Mouse (Mus musculus) kidney, embryonic 14.5 days (tissue): ENCODE measurements around the gene Hist1h4h. TPM values are rescaled to one million over a fixed set of nuclear protein-coding genes. Genes with fewer than 3 reads are reported as not detected.

ENCODE experiments used
- ATAC-seq: fragments of 200-750 bp; cut with Nextera tagmentation; 2 replicates; pipeline ENCODE4 v1.8.0; 2017; ENCODE audit warnings: moderate number of reproducible peaks, mild to moderate bottlenecking, moderate TSS enrichment, moderate library complexity; ENCODE audit not compliant: low FRiP score, low TSS enrichment
- H3K27ac ChIP-seq: fragments of 300-500 bp; sonication (generic); 2 replicates; pipeline ENCODE4 v1.5.1; 2014; ENCODE audit warnings: low read depth, mild to moderate bottlenecking, low read length, moderate library complexity, mixed read lengths
- H3K27me3 ChIP-seq: fragments of 300-500 bp; sonication (generic); 2 replicates; pipeline ENCODE4 v1.6.1; 2014; ENCODE audit warnings: mild to moderate bottlenecking, low read length; ENCODE audit not compliant: control insufficient read depth, insufficient read depth
- H3K36me3 ChIP-seq: fragments of 300-500 bp; sonication (generic); 2 replicates; pipeline ENCODE4 v1.6.1; 2014; ENCODE audit warnings: low read length, mixed read lengths; ENCODE audit not compliant: control insufficient read depth, insufficient read depth
- H3K4me1 ChIP-seq: fragments of 300-500 bp; sonication (generic); 2 replicates; pipeline ENCODE4 v1.6.1; 2014; ENCODE audit warnings: low read length, mixed read lengths; ENCODE audit not compliant: control insufficient read depth, insufficient read depth
- H3K4me2 ChIP-seq: fragments of 300-500 bp; sonication (generic); replicated peaks from 2 replicates; pipeline ENCODE4 v1.6.1; 2014; ENCODE audit warnings: low read depth, mild to moderate bottlenecking, low read length
- H3K4me3 ChIP-seq: fragments of 300-500 bp; sonication (generic); 2 replicates; pipeline ENCODE4 v1.5.1; 2014; ENCODE audit warnings: mild to moderate bottlenecking, low read length
- H3K9ac ChIP-seq: fragments of 300-500 bp; sonication (generic); 2 replicates; pipeline ENCODE4 v1.6.1; 2014; ENCODE audit warnings: low read depth, mild to moderate bottlenecking, low read length, moderate library complexity
- H3K9me3 ChIP-seq: fragments of 300-500 bp; sonication (generic); 2 replicates; pipeline ENCODE4 v1.6.1; 2016; ENCODE audit warnings: low read length; ENCODE audit not compliant: control insufficient read depth
- WGBS: fragments of 180-500 bp; shearing (Covaris S2); extraction: QIAGEN DNeasy Blood & Tissue Kit; methylation state at CpG from one replicate; pipeline ENCODE4 v1.1.7; 2014; 5-methylcytosine and 5-hydroxymethylcytosine counted together
- polyA plus RNA-seq: library from polyadenylated mRNA; unstranded; fragments of >200 nt; fragmentation: Nextera tagmentation; extraction: Ambion mirVana; gene quantifications from 2 replicates; pipeline ENCODE4 v1.2.1, GENCODE M21; 2014

Hist1h4h gene
- polyA plus RNA-seq, 1 experiment from 2014 or later, result 6.1 TPM

- WGBS, result under 1% methylated on average over 27 of the region's 27 CpGs
- no peaks in the 10 kb centered on the region for H3K9me3 ChIP-seq
- peak overlapping the region; percentile 57 for H3K4me3 ChIP-seq
- no peaks in the 10 kb centered on the region for H3K36me3 ChIP-seq
- H3K4me2 ChIP-seq, result peak overlapping the region; percentile 90
- no peaks in the 10 kb centered on the region for H3K27me3 ChIP-seq
- H3K27ac ChIP-seq, result peak overlapping the region; percentile 44; the same call in 1 of the 2 replicates
- H3K4me1 ChIP-seq, result peaks cover 3% of the 10 kb centered on the region; the same call in 1 of the 2 replicates
- ATAC-seq, result peak; percentile 85
- peak overlapping the region; percentile 42; the same call in 1 of the 2 replicates for H3K9ac ChIP-seq
Observed at GRCm38 (mm10) chr13:23517603-23518294, 13.1 kb upstream of the Hist1h4h start.

DNA sequence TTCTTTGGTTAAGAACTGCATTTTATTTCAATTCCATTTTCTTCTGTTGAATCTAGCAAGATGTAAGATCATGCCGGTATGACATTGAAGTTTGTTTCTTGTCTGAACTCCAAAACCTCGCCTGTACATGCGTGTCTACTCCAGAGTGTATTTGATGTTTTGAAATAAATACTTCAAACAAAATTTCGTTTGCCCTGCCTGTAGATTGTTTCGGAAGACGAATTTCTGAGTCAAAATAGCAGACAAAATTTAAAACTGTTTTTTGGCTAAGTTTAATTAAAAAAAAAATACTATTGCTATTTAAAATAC, 12.6 kb upstream of the Hist1h4h start:
- no peak for ATAC-seq
- H3K4me1 ChIP-seq, result peaks cover 3% of the 10 kb centered on the region; the same call in 1 of the 2 replicates
- peak overlapping the region; percentile 57 for H3K4me3 ChIP-seq
- H3K36me3 ChIP-seq, result no peaks in the 10 kb centered on the region
- H3K27me3 ChIP-seq, result no peaks in the 10 kb centered on the region
- under 1% methylated on average over 6 of the region's 6 CpGs for WGBS
- H3K9me3 ChIP-seq, result no peaks in the 10 kb centered on the region
- peak overlapping the region; percentile 90 for H3K4me2 ChIP-seq
- H3K27ac ChIP-seq, result no peak overlapping the region
- no peak overlapping the region; the same call in 1 of the 2 replicates for H3K9ac ChIP-seq

GRCm38 (mm10) chr13:23518885-23519284, 12.0 kb upstream of the Hist1h4h start:
- peak overlapping the region; percentile 57 for H3K4me3 ChIP-seq
- peak overlapping the region; percentile 45; the same call in 1 of the 2 replicates for H3K9ac ChIP-seq
- peaks cover 3% of the 10 kb centered on the region; the same call in 1 of the 2 replicates for H3K4me1 ChIP-seq
- peak; percentile 45; the same call in 1 of the 2 replicates for ATAC-seq
- no peaks in the 10 kb centered on the region for H3K36me3 ChIP-seq
- peak overlapping the region; percentile 65; the same call in 1 of the 2 replicates for H3K27ac ChIP-seq
- no peaks in the 10 kb centered on the region for H3K27me3 ChIP-seq
- under 1% methylated on average over 6 of the region's 6 CpGs for WGBS
- H3K4me2 ChIP-seq, result peak overlapping the region; percentile 90
- no peaks in the 10 kb centered on the region for H3K9me3 ChIP-seq

DNA sequence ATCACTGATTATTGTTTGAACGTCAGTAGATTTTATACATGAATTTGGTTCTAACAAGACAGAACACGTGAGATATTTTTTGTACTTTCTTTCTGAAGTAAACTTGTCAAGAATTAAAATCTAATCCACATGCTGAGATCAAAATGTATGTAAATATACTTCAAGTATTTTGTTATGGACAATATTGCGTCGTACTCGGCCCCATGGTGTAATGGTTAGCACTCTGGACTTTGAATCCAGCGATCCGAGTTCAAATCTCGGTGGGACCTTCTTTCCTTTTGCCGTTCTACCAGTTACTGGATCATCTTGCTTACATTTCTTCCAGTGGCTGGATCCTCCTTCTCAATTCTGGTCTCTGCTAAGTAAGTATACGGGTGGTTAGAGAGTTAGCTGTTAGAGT, 11.4 kb upstream of the Hist1h4h start:
- Histone ChIP-seq H3K4me2 (peak overlapping the region; percentile 90), H3K4me1 (peaks cover 3% of the 10 kb centered on the region; the same call in 1 of the 2 replicates), H3K9me3 (no peaks in the 10 kb centered on the region), H3K4me3 (peak overlapping the region; percentile 57), H3K27me3 (no peaks in the 10 kb centered on the region), H3K27ac (peak overlapping the region; percentile 65; the same call in 1 of the 2 replicates), H3K36me3 (no peaks in the 10 kb centered on the region), H3K9ac (peak overlapping the region; percentile 45; the same call in 1 of the 2 replicates)
- WGBS, result 0% methylated on average over 10 of the region's 10 CpGs
- ATAC-seq, result peak; percentile 30; the same call in 1 of the 2 replicates

DNA sequence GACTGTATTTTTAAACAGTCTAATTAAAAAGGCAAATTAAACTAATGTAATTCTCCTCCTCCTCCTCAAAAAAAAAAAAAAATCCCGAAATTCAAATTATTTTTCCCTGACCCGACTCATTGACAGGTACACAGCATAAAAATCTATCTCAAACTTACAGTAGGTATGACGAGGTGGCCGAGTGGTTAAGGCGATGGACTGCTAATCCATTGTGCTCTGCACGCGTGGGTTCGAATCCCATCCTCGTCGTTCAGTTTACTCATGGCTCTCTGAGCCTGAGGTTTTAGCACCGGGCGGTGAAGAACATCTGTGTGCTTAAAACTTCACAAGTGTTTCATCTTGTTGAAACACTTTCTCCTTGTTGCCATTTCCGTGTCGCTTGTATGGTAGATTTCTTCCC, 9.1 kb upstream of the Hist1h4h start:
- H3K36me3 ChIP-seq, result no peaks in the 10 kb centered on the region
- no peaks in the 10 kb centered on the region for H3K27me3 ChIP-seq
- no peaks in the 10 kb centered on the region for H3K4me1 ChIP-seq
- H3K4me3 ChIP-seq, result peak overlapping the region; percentile 7; the same call in 1 of the 2 replicates
- no peaks in the 10 kb centered on the region for H3K9me3 ChIP-seq
- no peak overlapping the region for H3K9ac ChIP-seq
- H3K27ac ChIP-seq, result no peak overlapping the region
- peak overlapping the region; percentile 31; the same call in 1 of the 2 replicates for H3K4me2 ChIP-seq
- under 1% methylated on average over 14 of the region's 14 CpGs for WGBS
- 0 out of 2 replicates have a peak, but pooled peaks have one; percentile 29 for ATAC-seq

- Histone ChIP-seq H3K4me1 (peaks cover 4% of the 10 kb centered on the region; the same call in 1 of the 2 replicates), H3K4me2 (no peak overlapping the region), H3K9me3 (no peaks in the 10 kb centered on the region), H3K36me3 (no peaks in the 10 kb centered on the region), H3K27ac (no peak overlapping the region), H3K4me3 (no peak overlapping the region), H3K27me3 (no peaks in the 10 kb centered on the region), H3K9ac (no peak overlapping the region)
- no peak for ATAC-seq
- WGBS, result 57% methylated on average over 5 of the region's 5 CpGs
Observed at GRCm38 (mm10) chr13:23523976-23524375, 6.9 kb upstream of the Hist1h4h start.

DNA sequence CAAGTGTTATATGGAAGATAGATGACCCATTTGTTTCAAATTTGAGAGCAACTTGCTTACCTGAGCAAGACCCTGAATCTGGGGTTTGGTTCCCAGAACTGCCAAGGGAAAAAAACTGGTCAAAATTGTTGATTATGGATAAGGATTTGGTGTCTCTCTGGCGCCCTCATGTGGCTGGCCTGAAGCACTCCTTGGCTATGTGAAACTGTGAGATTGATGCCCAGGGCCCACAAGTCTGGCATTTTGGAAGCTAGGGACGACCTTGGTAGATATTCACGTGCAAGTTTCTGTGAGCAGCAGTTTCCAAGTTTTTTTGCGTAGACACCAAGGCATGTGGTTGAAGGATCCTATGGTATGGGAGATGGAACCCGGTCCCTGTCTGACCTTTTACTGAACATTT, 6.2 kb upstream of the Hist1h4h start:
- peaks cover 6% of the 10 kb centered on the region; the same call in 1 of the 2 replicates for H3K4me1 ChIP-seq
- H3K4me2 ChIP-seq, result no peak overlapping the region
- H3K27ac ChIP-seq, result no peak overlapping the region
- WGBS, result 10% methylated on average over 5 of the region's 5 CpGs
- H3K36me3 ChIP-seq, result no peaks in the 10 kb centered on the region
- no peak overlapping the region for H3K9ac ChIP-seq
- H3K9me3 ChIP-seq, result no peaks in the 10 kb centered on the region
- no peak overlapping the region; the same call in 1 of the 2 replicates for H3K4me3 ChIP-seq
- peak; percentile 45 for ATAC-seq
- H3K27me3 ChIP-seq, result no peaks in the 10 kb centered on the region

DNA sequence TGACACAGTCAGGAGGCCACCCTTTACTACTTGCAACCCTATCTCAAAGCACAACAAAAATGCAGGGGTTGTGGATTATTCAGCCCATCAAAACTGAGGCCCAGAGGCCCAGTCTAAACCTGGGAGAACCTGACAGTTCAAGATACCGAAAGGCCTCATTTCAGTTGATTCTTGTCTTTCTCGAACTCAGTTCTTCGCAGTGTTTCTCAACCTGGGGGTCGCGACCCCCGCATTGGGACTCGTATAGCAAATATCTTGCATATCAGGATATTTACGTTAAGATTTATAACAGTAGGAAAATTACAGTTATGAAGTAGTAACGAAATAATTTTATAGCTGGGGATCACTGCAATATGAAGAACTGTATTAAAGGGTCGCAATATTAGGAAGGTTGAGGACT, 4.9 kb upstream of the Hist1h4h start:
- peaks cover 6% of the 10 kb centered on the region; the same call in 1 of the 2 replicates for H3K4me1 ChIP-seq
- H3K27ac ChIP-seq, result no peak overlapping the region
- peak overlapping the region; percentile 34; the same call in 1 of the 2 replicates for H3K9ac ChIP-seq
- ATAC-seq, result no peak
- H3K36me3 ChIP-seq, result no peaks in the 10 kb centered on the region
- peak overlapping the region; percentile 45 for H3K4me3 ChIP-seq
- peak overlapping the region; percentile 43 for H3K4me2 ChIP-seq
- 2% methylated on average over 10 of the region's 10 CpGs for WGBS
- H3K27me3 ChIP-seq, result no peaks in the 10 kb centered on the region
- H3K9me3 ChIP-seq, result no peaks in the 10 kb centered on the region

DNA sequence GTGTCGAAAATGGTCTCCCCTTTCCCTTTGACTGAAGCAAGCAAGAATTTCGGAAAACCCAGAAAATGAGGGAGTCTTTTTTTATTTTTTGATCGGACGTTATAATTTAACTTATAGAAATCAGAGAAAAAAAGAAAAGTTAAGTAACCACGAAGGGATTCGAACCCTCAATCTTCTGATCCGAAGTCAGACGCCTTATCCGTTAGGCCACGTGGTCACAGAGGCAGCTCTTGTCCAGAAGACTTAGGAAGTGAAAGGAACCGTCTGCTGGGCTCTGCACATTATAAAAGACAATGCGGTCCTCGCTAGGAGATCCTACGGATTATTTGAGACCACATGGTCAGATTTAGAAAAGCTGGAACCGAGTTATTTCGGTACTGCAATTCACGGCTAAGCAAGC, 4.5 kb upstream of the Hist1h4h start:
- H3K27ac ChIP-seq, result no peak overlapping the region
- H3K9me3 ChIP-seq, result no peaks in the 10 kb centered on the region
- peak overlapping the region; percentile 45 for H3K4me3 ChIP-seq
- under 1% methylated on average over 17 of the region's 17 CpGs for WGBS
- no peaks in the 10 kb centered on the region for H3K36me3 ChIP-seq
- peak; percentile 46; the same call in 1 of the 2 replicates for ATAC-seq
- peaks cover 6% of the 10 kb centered on the region; the same call in 1 of the 2 replicates for H3K4me1 ChIP-seq
- no peaks in the 10 kb centered on the region for H3K27me3 ChIP-seq
- peak overlapping the region; percentile 35; the same call in 1 of the 2 replicates for H3K9ac ChIP-seq
- H3K4me2 ChIP-seq, result peak overlapping the region; percentile 43
